Mouse (Mus musculus): Measurements from ENCODE around the gene Cnst.

Gene Cnst

GRCm38 (mm10) chr1:179553197-179553948, 7.2 kb downstream of the Cnst start:
- DNase-seq (ENCODE audit: low read depth, low spot score): no peak

GRCm38 (mm10) chr1:179553949-179554347, 7.8 kb downstream of the Cnst start:
- no peak for DNase-seq (ENCODE audit: low read depth, low spot score)

GRCm38 (mm10) chr1:179556921-179557320, 10.8 kb downstream of the Cnst start:
- DNase-seq (ENCODE audit: low read depth, low spot score): no peak

DNA sequence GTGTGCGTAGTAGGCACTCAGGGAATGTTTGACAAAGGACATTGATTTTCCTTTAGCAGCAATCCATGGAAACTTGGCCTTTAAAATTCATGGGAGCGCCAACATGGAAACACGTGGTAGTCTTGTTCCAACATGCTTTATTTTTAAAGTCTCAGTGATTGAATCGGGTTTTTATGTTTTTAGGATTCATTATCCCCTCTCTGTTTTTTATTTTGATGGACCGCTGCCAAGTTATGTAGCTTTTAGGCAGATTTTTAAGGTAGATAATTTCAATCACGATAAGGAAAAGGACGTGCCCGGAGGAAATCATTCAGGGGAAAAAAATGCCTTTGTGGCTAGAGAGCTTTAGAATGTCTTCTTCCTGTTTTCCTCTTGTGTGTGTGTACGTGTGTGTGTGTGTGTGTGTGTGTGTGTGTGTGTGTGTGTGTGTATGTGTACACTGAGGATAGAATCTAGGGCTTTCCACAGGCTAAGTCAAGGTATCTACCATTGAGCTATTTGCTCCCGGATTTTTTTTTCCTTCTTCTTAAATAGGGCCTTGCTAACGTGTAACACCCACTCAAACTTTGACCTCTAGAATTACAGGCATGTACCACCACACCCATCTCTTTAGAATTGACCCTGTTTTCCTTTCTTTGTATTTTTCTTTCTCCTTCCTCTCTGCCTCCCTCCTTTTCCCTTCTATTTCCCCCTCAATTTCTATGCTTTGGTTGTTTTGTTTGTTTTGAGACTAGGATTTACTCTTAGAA, 13.4 kb downstream of the Cnst start:
- no peak for DNase-seq (ENCODE audit: low read depth, low spot score)

DNA sequence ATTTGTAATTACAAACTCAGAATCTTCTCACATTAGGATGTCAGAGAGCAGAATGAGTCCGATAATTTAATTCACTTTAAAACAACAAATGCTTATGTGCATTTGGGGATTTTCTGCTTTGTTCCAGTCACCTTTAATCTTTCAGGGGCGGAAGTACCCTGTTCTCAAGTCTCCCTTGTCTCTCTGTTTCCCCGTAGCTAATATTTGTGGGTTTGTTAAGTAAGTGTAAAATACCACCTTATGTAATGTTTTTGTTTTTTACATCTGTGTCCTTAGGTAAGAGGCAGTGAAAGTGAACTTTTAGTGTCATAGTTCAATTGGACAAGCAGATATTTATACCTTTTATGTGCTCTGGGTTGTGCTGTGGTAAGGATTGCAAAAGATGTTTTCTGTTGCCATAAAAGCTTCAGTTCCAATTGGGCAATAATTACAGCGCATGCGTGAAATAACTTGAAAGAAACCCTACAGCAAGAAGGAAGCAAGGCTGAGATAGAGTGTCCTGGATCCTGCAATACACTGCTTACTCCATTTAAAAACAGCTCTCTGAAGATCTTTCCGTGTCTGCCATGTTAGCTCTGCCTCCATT, 14.8 kb downstream of the Cnst start:
- no peak for DNase-seq (ENCODE audit: low read depth, low spot score)

DNA sequence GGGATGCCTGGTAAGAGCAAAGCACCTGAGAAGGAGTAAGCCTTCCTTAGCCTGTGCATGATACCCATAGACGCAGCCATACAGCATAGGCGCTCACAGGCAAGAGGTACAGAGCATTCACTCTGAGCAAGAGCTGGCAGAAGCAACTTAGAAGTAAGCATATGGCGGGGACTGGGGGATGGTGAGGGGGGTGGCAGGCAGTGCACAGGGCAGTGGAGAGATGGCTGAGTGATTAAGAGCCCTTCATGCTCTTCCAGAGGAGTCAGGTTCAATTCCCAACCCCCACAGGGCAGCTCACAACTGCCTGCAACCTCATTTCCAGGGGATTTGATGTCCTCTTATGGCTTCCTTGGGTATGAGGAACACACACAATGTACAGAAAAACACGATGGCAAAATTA, 17.0 kb downstream of the Cnst start:
- DNase-seq (ENCODE audit: low read depth, low spot score): no peak

DNA sequence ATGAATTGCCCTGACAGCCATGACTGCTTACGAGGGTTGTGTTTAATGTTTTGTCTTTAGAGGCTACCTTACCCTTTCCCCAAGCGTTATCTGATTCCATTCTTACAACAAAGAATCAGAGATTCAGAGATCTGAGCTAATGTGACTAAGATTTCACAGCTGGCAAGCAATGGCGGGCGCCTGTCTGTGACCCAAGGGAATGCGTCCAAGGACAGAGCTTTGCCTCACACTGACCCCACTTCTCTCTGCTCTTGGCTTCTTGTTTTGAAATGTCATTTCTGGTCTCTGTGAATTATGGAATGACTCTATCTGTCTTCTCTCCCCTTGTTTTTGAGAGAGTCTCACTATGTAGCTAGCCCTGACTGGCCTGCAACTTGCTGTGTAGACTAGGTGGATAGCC, 17.8 kb downstream of the Cnst start:
- no peak for DNase-seq (ENCODE audit: low read depth, low spot score)

- no peak for DNase-seq (ENCODE audit: low read depth, low spot score)
These were observed 21.4 kb downstream of the Cnst start for GRCm38 (mm10) chr1:179567558-179567957.

DNA sequence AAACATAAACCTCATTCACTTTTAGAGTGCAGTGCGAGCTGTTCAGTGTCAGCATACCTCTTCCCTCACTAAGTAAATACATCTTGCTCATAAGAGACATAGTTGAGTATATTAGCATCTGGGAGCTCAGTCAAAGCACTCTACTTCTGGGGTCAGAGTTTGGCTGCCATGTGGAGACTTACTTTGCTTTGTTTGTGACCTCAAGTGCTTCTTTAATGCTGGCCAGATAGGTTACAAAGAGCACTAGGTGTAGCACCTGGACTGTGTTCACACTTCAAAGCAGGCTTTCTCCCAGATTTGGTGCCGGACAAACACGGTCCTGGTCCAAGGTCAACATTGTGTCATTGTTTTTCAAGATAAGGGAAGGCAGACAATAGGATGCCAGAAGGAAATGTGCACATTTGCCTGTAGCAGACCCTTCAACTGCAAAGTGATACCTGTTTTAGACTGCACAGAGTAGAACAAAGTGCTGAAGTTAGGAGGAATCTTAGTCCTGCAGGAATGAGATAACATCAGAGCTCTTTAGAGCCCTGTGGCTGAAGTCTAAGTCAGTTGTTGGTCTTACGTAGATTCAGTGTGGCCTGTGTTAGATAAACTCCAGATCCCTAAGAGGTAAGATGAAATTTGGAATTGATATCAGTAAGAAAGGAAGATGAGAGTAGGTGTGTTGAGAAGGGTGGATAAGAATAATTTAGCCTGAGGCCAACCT, 22.7 kb downstream of the Cnst start:
- no peak for DNase-seq (ENCODE audit: low read depth, low spot score)

DNA sequence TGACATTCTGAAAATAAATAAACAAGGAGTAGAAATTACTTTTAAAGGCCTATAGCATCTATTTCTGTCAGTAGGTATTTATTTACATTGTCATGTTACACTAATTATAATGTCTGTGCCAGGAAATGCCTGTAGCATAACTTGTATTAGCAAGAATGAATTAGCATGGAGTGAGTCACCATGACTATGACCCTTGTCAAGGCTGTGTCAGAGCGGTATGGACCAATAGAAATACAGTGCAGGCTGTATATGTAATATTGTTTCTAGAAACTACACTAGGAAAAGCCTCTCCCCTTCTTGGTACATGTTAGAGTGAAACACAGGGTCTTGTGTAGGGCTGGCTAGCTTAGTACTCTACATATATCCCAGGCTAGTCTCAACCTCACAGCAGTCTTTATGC, 24.3 kb downstream of the Cnst start:
- DNase-seq (ENCODE audit: low read depth, low spot score): no peak

GRCm38 (mm10) chr1:179571686-179572085, 25.5 kb downstream of the Cnst start:
- DNase-seq (ENCODE audit: low read depth, low spot score): no peak

GRCm38 (mm10) chr1:179573650-179574206, 27.6 kb downstream of the Cnst start:
- no peak for DNase-seq (ENCODE audit: low read depth, low spot score)

DNA sequence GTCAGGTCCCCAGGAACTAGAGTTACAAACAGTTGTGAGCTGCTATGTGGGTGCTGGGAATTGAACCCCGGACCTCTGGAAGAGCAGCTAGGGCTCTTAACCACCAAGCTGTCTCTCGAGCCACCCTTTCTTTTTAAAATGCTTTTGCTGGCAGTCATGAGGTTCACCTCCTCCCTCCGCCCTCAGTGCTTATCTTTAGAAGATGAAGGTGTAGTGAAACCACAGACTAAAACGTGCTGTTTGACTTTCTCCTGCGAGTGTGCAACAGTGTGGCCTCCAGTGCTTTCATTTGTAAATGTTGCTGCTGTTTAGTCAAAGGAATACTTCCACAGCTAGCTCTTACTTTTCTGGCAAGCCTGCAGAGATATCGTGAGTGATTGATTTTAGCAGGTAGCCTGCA, 32.5 kb downstream of the Cnst start:
- no peak for DNase-seq (ENCODE audit: low read depth, low spot score)

DNA sequence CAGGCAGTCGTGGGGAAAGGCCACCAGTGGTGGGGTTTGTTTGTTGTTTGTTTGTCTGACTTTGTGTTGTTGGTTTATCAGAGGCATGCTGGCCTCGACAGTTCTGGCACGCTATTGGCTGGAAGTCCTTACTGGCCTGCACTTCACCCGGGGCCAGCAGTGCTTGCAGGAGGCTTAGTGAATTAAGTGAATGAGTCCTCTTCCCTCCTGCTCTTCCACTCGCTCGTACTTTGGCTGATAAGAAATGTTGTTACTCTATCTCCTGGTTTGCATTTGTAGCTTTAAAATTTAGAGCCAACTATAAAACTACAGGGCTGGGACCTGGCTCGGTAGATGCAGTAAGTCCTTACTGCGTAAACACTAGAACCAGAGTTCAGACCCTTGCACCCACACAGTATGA, 34.0 kb downstream of the Cnst start:
- no peak for DNase-seq (ENCODE audit: low read depth, low spot score)

DNA sequence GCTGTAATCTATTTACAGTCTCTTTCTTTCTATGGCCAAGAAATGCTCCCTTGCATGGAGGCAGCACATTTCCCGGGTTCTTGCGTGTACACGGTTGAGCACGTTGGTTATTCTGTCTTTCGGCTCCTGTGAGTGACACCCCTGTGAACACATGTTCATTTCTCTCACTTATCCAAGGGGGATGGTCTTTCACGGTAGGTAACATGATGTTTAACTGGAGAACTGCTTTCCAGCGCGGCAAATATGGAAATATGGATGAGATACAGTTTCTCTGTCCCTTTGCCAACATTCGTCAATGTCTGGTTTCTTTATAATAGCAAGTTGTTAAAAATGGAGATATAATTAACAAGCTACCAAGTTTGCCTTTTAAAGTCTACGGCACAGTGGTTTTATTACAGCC, 35.3 kb downstream of the Cnst start:
- no peak for DNase-seq (ENCODE audit: low read depth, low spot score)

GRCm38 (mm10) chr1:179582021-179582433, 35.9 kb downstream of the Cnst start:
- DNase-seq (ENCODE audit: low read depth, low spot score): no peak

DNA sequence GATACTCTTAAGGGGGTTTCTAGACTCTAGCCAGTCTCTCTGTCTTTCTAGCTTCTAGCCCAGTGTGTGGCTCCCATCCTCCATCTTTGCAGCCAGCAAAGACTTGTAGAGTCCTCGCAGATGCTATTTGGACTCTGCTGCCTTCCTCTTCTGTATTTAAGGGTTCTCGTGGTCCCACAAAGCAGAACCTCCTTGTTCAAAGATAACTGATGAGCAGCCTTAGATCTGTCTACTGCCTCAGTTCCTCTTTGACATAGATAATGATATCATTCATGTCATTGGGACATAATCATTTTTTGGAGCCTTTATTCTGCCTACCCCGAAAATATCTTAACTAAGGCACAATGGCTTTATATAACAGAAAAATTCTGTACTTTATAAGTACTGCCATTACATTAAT, 36.9 kb downstream of the Cnst start:
- no peak for DNase-seq (ENCODE audit: low read depth, low spot score)

DNA sequence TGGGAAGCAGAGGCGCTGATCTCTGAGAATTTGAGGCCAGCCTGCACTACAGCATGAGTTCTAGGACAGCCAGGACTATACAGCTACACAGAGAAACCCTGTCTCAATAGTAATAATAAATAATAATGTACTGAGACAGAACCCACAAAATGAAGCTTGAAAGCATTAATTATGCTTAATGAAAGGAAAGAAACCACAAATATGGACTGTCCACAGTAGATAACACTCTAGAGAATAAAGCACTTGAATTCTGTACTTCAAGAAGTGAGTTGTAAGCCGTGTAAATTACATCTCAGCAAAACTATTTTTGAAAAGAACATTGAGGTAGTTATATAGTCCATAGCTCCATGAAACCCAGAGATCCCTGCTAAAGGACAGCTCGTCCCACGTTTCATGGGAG, 38.0 kb downstream of the Cnst start:
- DNase-seq (ENCODE audit: low read depth, low spot score): no peak

DNA sequence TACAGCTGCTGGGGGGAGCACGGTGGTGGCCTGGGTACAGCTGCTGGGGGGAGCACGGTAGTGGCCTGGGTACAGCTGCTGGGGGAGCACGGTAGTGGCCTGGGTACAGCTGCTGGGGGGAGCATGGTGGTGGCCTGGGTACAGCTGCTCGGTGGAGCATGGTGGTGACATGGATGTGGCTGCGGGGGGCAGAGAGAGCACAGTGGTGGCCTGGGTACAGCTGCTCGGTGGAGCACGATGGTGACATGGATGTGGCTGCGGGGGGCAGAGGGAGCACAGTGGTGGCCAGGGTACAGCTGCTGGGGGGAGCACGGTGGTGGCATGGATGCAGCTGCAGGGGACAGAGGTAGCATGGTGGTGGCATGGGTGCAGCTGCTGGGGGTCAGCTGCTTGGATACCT, 39.5 kb downstream of the Cnst start:
- no peak for DNase-seq (ENCODE audit: low read depth, low spot score)

DNA sequence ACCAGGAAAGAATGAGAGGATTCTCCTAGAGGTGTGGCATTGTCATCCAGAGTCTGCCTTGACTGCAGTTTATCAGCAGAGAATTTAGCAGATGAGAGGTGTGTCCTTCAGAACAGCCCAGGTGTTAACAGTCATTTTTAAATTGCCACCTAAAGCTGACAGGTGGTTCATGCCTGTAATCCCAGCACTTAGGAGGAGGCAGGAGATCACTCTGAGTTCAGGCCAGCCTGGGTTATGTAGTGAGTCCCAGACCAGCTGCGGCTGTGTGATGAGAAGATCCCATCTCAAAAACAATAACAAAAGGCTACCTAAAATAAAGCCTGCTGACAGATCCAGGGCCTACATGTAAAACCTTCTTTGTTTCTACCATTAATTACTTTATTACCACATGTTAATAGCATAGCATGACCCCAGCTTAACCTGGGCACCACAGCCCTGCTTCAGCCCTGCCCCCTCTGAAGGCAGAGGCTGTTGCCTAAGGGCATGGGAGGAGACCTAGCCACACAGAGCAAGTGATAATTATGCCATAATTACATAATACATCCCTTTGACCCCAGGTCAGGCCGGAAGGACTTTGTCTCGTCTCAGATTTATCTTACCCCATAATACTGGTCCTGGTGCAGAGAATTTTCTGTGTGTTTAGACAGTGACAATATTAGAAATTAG, 40.4 kb downstream of the Cnst start:
- no peak for DNase-seq (ENCODE audit: low read depth, low spot score)

DNA sequence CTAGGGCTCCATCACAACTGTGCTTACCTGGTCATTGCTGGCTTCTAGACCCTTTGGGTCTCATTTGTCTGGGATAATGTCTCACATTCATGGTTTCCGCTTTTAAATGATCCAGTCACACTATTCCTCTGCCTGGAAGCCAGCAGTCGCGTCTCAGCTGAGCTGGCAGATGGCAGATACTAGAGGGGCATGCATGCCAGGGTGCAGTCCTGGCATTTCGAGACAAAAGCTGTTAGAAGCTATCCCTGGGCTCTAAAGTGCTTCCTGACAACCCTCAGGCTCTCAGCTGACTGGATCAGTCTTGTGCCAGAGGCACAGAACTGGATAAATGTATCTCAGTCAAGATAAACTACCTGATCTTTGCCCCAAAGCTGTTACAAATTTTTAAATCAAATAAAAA, 42.1 kb downstream of the Cnst start:
- no peak for DNase-seq (ENCODE audit: low read depth, low spot score)

All from WW6 (cell line).